Mouse (Mus musculus): ENCODE measurements around the gene 1700025C18Rik. TPM values are rescaled to one million over a fixed set of nuclear protein-coding genes. Genes with fewer than 3 reads are reported as not detected.

1700025C18Rik gene
- total RNA-seq, 1 experiment from 2014 or later = not detected

GRCm38 (mm10) chr2:165043729-165044128 is 46.8 kb downstream of the 1700025C18Rik start:
- no peak for ATAC-seq (replicated peaks; ENCODE audit: low read depth, poor library complexity, severe bottlenecking)

GRCm38 (mm10) chr2:165043090-165043636 is 47.4 kb downstream of the 1700025C18Rik start:
- ATAC-seq (replicated peaks; ENCODE audit: low read depth, poor library complexity, severe bottlenecking) = no peak

DNA sequence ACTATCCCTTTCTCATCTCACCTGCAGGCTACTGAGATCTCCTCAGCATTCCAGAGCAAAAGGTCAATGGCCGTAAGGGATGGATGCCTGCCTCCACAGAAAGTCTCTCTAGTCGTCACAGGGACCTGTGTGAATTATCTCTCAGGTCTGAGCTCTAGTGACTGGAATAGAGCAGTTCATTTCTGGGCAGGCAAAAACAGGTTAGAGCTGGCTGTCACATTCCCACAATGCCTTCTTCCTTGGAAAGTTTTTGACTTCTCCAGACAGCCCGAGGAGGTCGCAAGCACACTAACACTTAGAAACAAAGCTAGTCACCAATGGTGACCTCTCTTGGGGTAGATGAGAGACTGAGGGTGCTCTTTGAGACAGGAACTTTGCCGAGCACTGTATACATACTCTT is 48.4 kb downstream of the 1700025C18Rik start:
- no peak for ATAC-seq (replicated peaks; ENCODE audit: low read depth, poor library complexity, severe bottlenecking)

DNA sequence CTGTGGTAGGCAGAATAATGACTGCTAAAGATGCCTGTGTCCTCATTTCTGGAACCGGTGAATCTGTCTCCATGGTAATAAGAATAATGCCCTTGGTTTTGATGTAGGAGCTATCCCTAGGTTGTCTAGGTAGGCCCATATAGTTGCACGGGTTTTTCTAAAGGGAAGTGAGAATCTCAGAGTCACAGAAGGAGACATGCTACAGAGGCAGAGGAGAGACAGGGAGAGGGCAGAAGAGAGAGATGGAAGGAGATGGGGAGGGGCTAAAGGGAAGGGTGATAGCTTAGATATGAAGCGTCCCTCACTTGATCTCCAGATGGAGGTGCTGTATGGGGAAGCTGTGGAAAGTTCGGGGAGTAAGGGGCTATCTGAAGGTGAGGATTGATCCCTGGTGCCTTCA is 53.1 kb downstream of the 1700025C18Rik start:
- ATAC-seq (replicated peaks; ENCODE audit: low read depth, poor library complexity, severe bottlenecking) = no peak

GRCm38 (mm10) chr2:165035058-165035431 is 55.5 kb downstream of the 1700025C18Rik start:
- no peak for ATAC-seq (replicated peaks; ENCODE audit: low read depth, poor library complexity, severe bottlenecking)

GRCm38 (mm10) chr2:165034131-165035057 is 56.2 kb downstream of the 1700025C18Rik start, which contains the start of gene Ncoa5:
Gene Ncoa5, minus strand, starts transcription at chr2:165034867.
- ATAC-seq (replicated peaks; ENCODE audit: low read depth, poor library complexity, severe bottlenecking) = peak; percentile 98

GRCm38 (mm10) chr2:165033306-165033705 is 57.2 kb downstream of the 1700025C18Rik start:
- no peak for ATAC-seq (replicated peaks; ENCODE audit: low read depth, poor library complexity, severe bottlenecking)

DNA sequence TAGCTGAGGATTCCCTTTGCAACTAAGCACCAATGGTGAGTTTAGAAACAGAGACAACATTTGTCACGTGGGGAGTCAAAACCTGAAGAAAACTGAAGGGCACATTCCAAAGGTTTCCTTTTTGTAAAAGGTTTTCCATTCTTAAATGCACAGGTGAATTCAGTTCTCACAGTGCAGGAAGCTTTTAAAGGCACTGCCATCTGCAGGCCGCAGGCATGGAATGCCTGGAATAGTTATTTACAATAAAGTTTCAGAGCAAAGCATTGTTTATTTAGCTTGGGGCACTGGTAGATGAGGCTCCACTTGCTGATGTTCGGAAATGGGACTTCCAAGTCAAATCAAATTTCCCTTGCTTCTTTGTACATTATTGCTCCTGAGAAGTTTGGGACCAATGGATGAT is 58.0 kb downstream of the 1700025C18Rik start:
- ATAC-seq (replicated peaks; ENCODE audit: low read depth, poor library complexity, severe bottlenecking) = no peak

Other genes starting within 250 kb of the 1700025C18Rik start
- gene Pltp, start 233.0 kb downstream of the 1700025C18Rik start, total RNA-seq (2017) = not detected in 2 replicates
- gene Pcif1, start 211.4 kb downstream of the 1700025C18Rik start, total RNA-seq (2017) = 18.8 and 19.2 TPM in 2 replicates
- 6.2 and 7.6 TPM in 2 replicates for gene Zfp335, start 179.0 kb downstream of the 1700025C18Rik start, total RNA-seq (2017)
- 1.0 and 1.1 TPM in 2 replicates for gene Mmp9, start 150.0 kb downstream of the 1700025C18Rik start, total RNA-seq (2017)
- gene Slc12a5, start 129.9 kb downstream of the 1700025C18Rik start, total RNA-seq (2017) = 4.2 TPM in 1 of 2 replicates, not detected in the other
- gene Ncoa5, start 55.9 kb downstream of the 1700025C18Rik start, total RNA-seq (2017) = 43.5 and 44.9 TPM in 2 replicates
- 0.41 TPM in 1 of 2 replicates, not detected in the other for gene Cd40, start 35.1 kb downstream of the 1700025C18Rik start, total RNA-seq (2017)
- not detected in 2 replicates for gene Cdh22, start 144.1 kb upstream of the 1700025C18Rik start, total RNA-seq (2017)
- gene Slc35c2, start 197.1 kb upstream of the 1700025C18Rik start, total RNA-seq (2017) = 34.9 and 47.0 TPM in 2 replicates
- gene Elmo2, start 235.7 kb upstream of the 1700025C18Rik start, total RNA-seq (2017) = 17.4 and 29.7 TPM in 2 replicates

Data from common myeloid progenitor, adult 5-6 weeks (primary cell).